Mouse (Mus musculus) c-Kit-positive CD71-negative TER-119-negative erythroid progenitor cells, embryonic 14.5 days (primary cell): ENCODE measurements at regions not wholly inside any gene's neighbourhood (a gene's known extent, or its start where the extent isn't known, plus 50 kb on each side); places are given as distances from the start of the nearest gene placed in this dataset.

Experiments
- DNase-seq: peaks from one replicate; pipeline ENCODE4 v3.0.0-alpha.2; 2013; ENCODE audit warnings: low read depth

DNA sequence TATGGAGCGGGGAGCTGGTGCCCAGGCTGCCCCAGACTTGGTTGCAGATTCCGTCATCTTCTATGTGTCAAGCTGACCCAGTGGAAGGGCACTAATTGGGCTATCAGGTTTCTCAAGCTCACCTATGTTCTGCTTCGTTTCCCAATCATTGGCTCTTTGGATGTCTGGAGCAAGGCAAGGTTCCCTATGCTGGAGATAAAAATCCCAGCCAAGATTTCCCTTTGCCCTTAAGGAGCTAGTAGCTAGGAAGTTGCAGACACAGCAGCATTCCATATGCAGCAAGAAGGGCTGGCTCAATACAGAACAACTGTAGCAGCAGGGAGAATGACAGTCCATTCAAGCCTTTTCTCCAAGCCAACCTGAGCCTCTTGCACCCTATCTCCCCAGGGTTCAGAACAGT, 159.2 kb upstream of the Zfp706 start:
- DNase-seq: no peak

- DNase-seq: no peak
Observed at GRCm38 (mm10) chr15:37165887-37166507, 158.4 kb upstream of the Zfp706 start.

DNA sequence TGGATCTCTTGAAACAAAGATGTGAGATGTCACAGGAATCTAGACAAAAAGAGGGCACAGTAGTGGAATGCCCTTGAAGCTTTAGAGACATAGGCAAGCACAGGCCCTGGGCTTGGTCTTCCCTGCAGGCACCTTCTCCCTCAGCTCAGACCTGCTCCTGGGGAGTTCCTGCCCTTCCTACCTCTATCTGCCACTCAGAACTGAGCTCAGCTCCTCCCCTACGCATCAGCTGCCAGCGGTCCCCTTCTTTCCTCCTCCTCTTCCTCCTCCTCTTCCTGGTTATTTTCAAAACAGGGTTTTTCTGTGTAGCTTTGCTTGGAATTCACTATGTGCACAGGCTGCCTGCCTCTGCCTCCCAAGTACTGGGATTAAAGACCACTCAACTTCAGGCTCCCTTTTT, 157.6 kb upstream of the Zfp706 start:
- no peak for DNase-seq

DNA sequence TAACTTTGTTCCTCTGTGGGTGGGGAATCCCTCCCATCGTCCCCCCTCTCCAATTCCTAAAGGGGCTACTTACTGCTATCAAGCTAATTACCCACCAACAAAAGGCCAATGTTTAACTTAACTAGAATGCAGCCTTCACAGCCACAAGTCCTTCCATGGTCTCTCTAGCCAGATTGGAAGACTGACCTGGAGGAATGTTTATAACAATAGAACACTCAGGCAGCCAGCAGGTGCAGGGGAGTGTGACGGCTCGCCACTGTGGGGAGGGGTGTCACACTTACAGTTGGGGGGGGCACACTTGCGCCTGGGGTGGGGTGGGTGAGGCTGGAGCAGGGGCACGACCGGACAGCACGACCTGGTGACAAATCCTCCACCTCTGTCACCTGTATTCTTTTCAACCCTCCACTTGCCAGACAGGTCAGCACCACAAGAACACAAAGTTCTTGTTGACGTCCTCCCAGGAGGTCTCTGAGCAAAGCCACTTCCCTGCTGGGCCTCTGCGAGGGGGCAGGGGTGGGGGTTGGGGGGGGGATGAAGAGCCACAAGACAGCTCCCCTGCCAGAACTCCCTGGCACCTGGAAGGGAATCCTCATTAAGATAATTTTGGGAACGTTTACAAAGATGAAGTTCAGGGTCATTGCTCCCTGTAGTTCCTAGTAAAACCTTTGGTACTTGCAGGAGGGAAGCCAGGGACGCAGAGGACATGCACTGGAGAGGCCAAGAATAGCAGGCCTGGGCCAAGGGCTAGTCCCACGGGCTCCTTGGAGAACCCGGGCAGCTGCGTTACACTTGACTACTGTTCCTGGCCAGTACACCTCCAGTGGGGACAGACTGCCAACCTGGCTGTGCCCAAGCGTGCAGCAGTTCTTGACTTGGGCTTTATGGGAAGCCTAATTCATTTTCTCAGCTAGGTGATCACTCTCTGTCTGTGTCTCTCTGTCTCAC, 156.9 kb upstream of the Zfp706 start:
- DNase-seq: no peak

GRCm38 (mm10) chr15:37159956-37160355, 152.4 kb upstream of the Zfp706 start:
- no peak for DNase-seq

GRCm38 (mm10) chr15:37159349-37159748, 151.8 kb upstream of the Zfp706 start:
- no peak for DNase-seq

DNA sequence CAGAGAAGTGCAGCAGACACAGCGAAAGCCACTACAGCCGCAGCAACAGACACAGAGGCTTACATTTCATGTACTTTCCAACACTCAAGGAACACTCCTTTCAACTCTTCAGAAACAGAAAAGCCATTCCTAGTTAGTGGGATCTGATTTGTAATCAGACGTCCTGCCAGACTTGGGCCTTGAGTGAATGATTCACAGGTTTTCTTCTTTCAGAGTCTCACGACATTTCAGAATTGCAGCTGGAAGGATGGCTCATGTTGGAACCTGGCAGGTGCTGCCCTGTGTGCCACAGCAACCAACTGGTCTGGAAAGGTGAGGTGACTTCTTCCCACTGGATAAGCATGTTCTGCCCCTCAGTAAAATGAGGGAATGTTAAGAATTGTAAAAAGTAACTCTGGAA, 149.8 kb upstream of the Zfp706 start:
- DNase-seq: no peak

DNA sequence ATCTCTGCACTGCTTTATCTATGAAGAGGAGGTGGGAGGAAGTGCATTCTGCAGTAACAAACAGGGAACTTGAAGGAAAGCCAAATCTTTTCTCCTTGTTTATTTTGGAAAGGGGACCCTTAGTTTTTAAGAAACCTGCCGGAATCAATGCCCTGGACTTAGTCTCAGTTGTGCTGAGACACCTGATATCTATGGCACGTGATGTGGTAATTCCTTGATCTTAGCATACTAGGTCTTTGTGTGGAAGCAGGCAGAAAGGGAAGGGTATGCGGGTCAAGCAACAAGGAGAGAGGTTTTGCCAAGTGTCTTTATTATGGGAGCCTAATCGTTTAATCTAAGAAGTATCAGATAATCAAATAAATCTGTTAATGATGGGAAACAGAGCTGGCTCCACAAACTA, 147.4 kb upstream of the Zfp706 start:
- no peak for DNase-seq

DNA sequence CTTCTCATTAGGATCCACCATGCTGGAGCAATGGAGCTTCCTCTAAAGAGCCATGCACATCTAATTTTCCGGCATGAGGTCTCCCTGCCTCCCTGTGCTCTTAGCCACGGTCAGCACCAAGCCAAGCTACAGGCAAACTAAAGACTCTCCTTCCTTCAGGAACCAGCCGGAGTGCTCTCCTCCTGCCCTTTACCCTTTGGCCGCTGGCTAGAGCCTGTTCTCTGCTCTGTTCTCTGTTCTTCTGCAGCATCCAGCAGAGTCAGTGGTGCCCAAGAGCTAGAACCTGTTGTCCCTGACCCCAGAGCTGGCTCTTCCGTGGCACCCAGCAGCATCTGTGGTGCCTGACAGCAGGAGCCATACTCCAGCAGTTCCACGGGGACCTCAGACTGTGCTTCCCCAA, 145.6 kb upstream of the Zfp706 start:
- no peak for DNase-seq

DNA sequence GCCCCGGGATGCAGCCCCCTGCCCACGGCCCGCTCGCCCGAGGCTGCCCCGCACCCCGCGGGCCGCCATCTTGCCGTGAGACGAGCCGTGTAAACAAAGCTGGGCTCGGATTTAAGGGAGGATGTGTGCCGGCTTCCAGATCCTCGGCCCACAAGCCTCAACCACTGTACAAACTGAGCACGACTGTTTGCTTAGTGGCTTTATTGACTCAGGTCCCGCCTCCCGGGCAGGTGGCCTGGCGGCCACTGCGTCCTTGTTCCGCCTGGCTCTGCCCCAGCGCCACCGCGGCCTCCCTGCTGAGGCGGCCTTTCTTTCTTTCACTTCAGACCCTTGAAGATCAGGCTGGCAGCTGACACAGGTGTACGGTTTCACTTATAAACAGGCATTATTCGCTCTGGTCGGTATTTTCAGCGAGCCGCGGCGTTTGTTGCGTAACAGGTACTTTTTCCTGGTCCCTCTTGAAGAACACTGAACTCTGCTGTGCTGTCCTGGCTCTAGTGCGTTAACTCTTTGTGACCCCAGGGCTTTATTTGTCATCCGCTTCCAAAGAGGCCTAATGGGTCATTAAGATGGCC, 128.1 kb upstream of the Zfp706 start:
- DNase-seq: no peak

- DNase-seq: no peak
Observed at GRCm38 (mm10) chr15:37134913-37135589, 127.5 kb upstream of the Zfp706 start.

DNA sequence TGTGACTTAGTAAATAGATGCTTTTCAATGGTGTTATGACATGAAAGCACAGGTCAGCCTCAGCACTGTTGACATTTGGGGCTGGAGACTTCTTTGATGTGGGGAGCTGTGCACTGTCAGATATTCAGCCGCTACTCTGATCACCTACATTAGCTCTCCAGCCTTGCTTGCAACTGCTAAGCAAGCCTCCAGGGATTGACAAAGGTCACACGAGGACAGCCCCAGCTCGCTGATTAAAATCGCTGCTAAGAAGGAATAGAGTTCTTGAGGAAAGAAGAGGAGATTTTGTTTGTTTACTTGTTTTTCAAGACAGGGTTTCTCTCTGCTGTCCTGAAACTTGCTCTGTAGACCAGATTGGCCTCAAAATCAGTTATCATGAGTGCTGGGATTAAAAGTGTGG, 126.8 kb upstream of the Zfp706 start:
- no peak for DNase-seq

DNA sequence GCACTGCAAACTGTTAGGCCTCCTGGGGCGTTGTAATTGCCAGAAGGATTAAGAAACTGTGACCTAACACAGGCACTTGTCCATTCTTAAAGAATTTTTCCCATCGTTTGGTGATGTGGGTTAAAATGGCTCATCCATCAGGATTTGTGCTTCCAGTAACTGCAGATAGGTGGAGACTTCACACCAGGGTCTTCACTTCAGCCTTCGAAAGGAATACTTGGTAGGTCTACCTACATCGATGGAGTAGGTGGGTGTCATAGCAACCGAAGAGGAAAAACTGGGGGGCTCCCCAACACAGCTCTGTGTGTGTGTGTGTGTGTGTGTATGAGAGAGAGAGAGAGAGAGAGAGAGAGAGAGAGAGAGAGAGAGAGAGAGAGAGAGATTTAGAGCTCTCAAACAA, 126.3 kb upstream of the Zfp706 start:
- DNase-seq: no peak

- no peak for DNase-seq
Observed at GRCm38 (mm10) chr15:37127681-37128080, 120.1 kb upstream of the Zfp706 start.

- no peak for DNase-seq
Observed at GRCm38 (mm10) chr15:37127170-37127569, 119.6 kb upstream of the Zfp706 start.

DNA sequence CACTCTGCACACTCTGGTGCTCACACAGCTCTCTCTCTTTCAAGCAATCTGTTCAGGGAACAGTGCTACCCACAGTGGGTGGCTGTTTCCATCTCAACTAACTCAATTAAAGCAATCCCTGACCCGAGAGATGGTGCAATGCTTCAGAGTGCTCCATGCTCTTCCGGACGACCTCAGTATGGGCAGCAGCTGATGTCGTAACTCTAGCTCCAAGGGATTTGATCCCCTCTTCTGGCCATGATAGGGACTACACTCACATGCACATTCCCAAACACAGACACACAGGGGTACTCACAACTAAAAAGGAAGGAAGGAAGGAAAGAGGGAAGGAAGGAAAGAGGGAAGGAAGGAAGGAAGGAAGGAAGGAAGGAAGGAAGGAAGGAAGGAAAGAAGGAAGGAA, 118.2 kb upstream of the Zfp706 start:
- no peak for DNase-seq

DNA sequence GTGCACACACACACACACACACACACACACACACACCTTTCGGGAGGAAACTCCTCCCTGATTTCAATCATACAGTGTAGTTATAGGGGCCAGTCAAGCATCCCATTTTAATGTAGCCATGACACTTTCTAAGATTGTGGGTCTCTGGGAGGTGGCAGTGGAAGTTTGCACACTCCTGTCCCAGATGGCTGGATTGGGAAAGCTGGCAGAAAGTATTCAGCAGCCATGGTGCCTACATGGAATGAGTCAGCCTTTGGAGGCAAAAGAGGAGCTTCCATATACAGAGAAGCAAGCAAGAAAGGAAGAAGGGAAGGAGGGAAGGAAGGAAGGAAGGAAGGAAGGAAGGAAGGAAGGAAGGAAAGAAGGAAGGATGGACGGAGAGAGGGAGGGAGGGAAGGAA, 117.4 kb upstream of the Zfp706 start:
- no peak for DNase-seq

DNA sequence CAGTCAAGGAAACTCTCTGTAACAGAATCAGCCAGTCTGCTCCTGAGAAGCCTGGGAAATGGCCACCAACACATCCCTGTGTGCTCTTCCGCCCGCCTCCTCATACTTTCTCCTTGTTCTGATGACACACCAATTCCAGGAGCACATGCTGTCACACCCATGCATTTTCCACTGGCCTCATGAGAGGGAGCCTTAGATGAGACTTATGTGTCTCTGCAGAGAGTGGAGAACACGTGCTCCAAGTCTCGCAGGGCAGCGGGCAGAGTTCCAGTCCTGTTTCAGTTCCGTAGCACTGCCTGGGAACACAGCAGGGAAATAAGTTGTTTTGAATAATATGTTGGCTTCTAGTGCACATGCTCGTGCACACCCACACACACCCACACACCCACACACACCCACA, 116.7 kb upstream of the Zfp706 start:
- no peak for DNase-seq

GRCm38 (mm10) chr15:37120381-37120780, 112.8 kb upstream of the Zfp706 start:
- DNase-seq: peak; percentile 64

GRCm38 (mm10) chr15:37114119-37114518, 106.5 kb upstream of the Zfp706 start:
- peak; percentile 66 for DNase-seq

- no peak for DNase-seq
Observed at GRCm38 (mm10) chr15:37110462-37110861, 102.9 kb upstream of the Zfp706 start.

GRCm38 (mm10) chr15:37102035-37102555, 94.5 kb upstream of the Zfp706 start:
- DNase-seq: no peak
